ENCODE assay signal across 9 mouse cellular contexts in genomic region chr15:78988499-78988971, GRCm38 (mm10). TPM values are rescaled to one million over a fixed set of nuclear protein-coding genes. Genes with fewer than 3 reads are reported as not detected.
A peak's percentile ranks its signal among the peaks of the same experiment; 100 is the strongest.
DNase-seq lines count a peak whose midpoint lies in the region; ATAC-seq lines count a peak whose summit lies in the region.
"Had no signal": no experiment of that assay in that cellular context is flagged by ENCODE, and none has a peak within 500 bp of the region (broad histone marks: within the 10 kb centered on the region; RNA-seq: fewer than 3 reads in every experiment).

No protein-coding gene starts in this region.

- intact Hi-C loops in left cerebral cortex, postnatal 36 days (cut with DNase I) = no loop called here

- H3K9me3 ChIP-seq in hindbrain, embryonic 12.5 days (replicated peaks) = no peaks in the 10 kb centered on the region
- H3K9me3 ChIP-seq in hindbrain, embryonic 11.5 days (ENCODE audit: control insufficient read depth, low read length) = no peaks in the 10 kb centered on the region
- H3K9me3 ChIP-seq: embryonic facial prominence, embryonic 12.5 days had no signal

- no peak overlapping the region for H3K4me2 ChIP-seq in hindbrain, embryonic 12.5 days (replicated peaks)
- H3K4me2 ChIP-seq in hindbrain, embryonic 11.5 days (replicated peaks; ENCODE audit: low read depth, low read length) = no peak overlapping the region
- H3K4me2 ChIP-seq: embryonic facial prominence, embryonic 12.5 days had no signal

- ATAC-seq in hindbrain, embryonic 12.5 days (ENCODE audit: low FRiP score) = peak; percentile 49; the same call in 1 of the 2 replicates
- no peak for ATAC-seq in hindbrain, embryonic 11.5 days (ENCODE audit: low FRiP score)
- no peak for ATAC-seq in megakaryocyte progenitor cell, adult 5-6 weeks (replicated peaks; ENCODE audit: poor library complexity)

- no peaks in the 10 kb centered on the region for H3K27me3 ChIP-seq in hindbrain, embryonic 12.5 days
- no peaks in the 10 kb centered on the region for H3K27me3 ChIP-seq in hindbrain, embryonic 11.5 days (ENCODE audit: control insufficient read depth, insufficient read depth, low read length)
- H3K27me3 ChIP-seq: embryonic facial prominence, embryonic 12.5 days had no signal

- no peak overlapping the region for H3K9ac ChIP-seq in hindbrain, embryonic 12.5 days
- no peak overlapping the region for H3K9ac ChIP-seq in hindbrain, embryonic 11.5 days (ENCODE audit: low read depth, low read length)
- H3K9ac ChIP-seq: embryonic facial prominence, embryonic 12.5 days had no signal

- no peak overlapping the region for H3K4me3 ChIP-seq in hindbrain, embryonic 12.5 days
- H3K4me3 ChIP-seq in hindbrain, embryonic 11.5 days (ENCODE audit: low read depth, low read length) = no peak overlapping the region
- H3K4me3 ChIP-seq: embryonic facial prominence, embryonic 12.5 days had no signal

- peaks cover 52% of the 10 kb centered on the region for H3K36me3 ChIP-seq in hindbrain, embryonic 12.5 days
- peaks cover 12% of the 10 kb centered on the region; the same call in 1 of the 2 replicates for H3K36me3 ChIP-seq in hindbrain, embryonic 11.5 days (ENCODE audit: control insufficient read depth, insufficient read depth, low read length)

- WGBS in hindbrain, embryonic 12.5 days = 65% methylated on average over 14 of the region's 14 CpGs
- 80% methylated on average over 14 of the region's 14 CpGs for WGBS in hindbrain, embryonic 11.5 days

- peaks cover 28% of the 10 kb centered on the region for H3K4me1 ChIP-seq in hindbrain, embryonic 12.5 days
- no peaks in the 10 kb centered on the region; the same call in 1 of the 2 replicates for H3K4me1 ChIP-seq in hindbrain, embryonic 11.5 days (replicated peaks; ENCODE audit: control insufficient read depth, insufficient read depth, low read length)

- H3K27ac ChIP-seq in hindbrain, embryonic 12.5 days = no peak overlapping the region
- no peak overlapping the region for H3K27ac ChIP-seq in hindbrain, embryonic 11.5 days (ENCODE audit: low read depth, low read length)
- H3K27ac ChIP-seq: embryonic facial prominence, embryonic 12.5 days had no signal

- no peak for DNase-seq in hindbrain, embryonic 11.5 days (ENCODE audit: low spot score)
- DNase-seq in cerebellum, adult 9-10 months = peak; percentile 99
- DNase-seq in gastrocnemius, postnatal 4 days (ENCODE audit: low spot score in 2 of 2) = peak; percentile 59 to 65
- peak; percentile 64 for DNase-seq in kidney, adult 9 months
- DNase-seq in left cerebral cortex, postnatal 36 days (ENCODE audit: low spot score in 2 of 2) = peak; percentile 83 to 88
- DNase-seq in right cerebral cortex, adult 2 months (ENCODE audit: low spot score in 2 of 2) = peak; percentile 85 to 90

RNA-seq across cellular contexts. Expression of gene H1f0, which starts 39.7 kb away (rescaled TPM):
- 456 and 488 TPM in 2 replicates for polyA plus RNA-seq in hindbrain, embryonic 12.5 days (2016; fragmentation: Nextera tagmentation; extraction: Ambion mirVana)
- polyA plus RNA-seq in hindbrain, embryonic 11.5 days (2014; fragmentation: Nextera tagmentation; extraction: Ambion mirVana) = 154 and 306 TPM in 2 replicates
- 100 to 1,000 TPM; 212 to 246 TPM for total RNA-seq in gastrocnemius, postnatal 4 days (2021)
- 100 to 1,000 TPM in 1 of 2 experiments, 10 to 100 TPM in 1; 87.0 to 113 TPM for total RNA-seq in left cerebral cortex, postnatal 36 days (2021)
- 11.1 and 14.5 TPM in 2 replicates for total RNA-seq in megakaryocyte progenitor cell, adult 5-6 weeks (2015)
- 24.3 and 29.0 TPM in 2 replicates for total RNA-seq in megakaryocyte progenitor cell, adult 5-6 weeks (2017)

RNA-seq across cellular contexts. Expression of gene Triobp, which starts 41.0 kb away (rescaled TPM):
- polyA plus RNA-seq in hindbrain, embryonic 12.5 days (2016; fragmentation: Nextera tagmentation; extraction: Ambion mirVana) = 44.7 and 52.4 TPM in 2 replicates
- polyA plus RNA-seq in hindbrain, embryonic 11.5 days (2014; fragmentation: Nextera tagmentation; extraction: Ambion mirVana) = 38.1 and 45.4 TPM in 2 replicates
- total RNA-seq in gastrocnemius, postnatal 4 days (2021) = 10 to 100 TPM; 83.6 to 94.1 TPM
- total RNA-seq in left cerebral cortex, postnatal 36 days (2021) = 10 to 100 TPM; 14.3 to 19.5 TPM
- total RNA-seq in megakaryocyte progenitor cell, adult 5-6 weeks (2015) = 66.0 and 71.4 TPM in 2 replicates
- total RNA-seq in megakaryocyte progenitor cell, adult 5-6 weeks (2017) = 20.7 and 26.0 TPM in 2 replicates

RNA-seq across cellular contexts. Expression of gene Galr3, which starts 53.1 kb away (rescaled TPM):
- not detected in 2 replicates for polyA plus RNA-seq in hindbrain, embryonic 12.5 days (2016; fragmentation: Nextera tagmentation; extraction: Ambion mirVana)
- polyA plus RNA-seq in hindbrain, embryonic 11.5 days (2014; fragmentation: Nextera tagmentation; extraction: Ambion mirVana) = not detected in 2 replicates
- not detected for total RNA-seq in gastrocnemius, postnatal 4 days (2021)
- total RNA-seq in left cerebral cortex, postnatal 36 days (2021) = not detected
- total RNA-seq in megakaryocyte progenitor cell, adult 5-6 weeks (2015) = 0.15 and 0.69 TPM in 2 replicates
- total RNA-seq in megakaryocyte progenitor cell, adult 5-6 weeks (2017) = 0.29 and 0.91 TPM in 2 replicates
- polyA plus RNA-seq: embryonic facial prominence, embryonic 12.5 days had no signal

RNA-seq across cellular contexts. Expression of gene Nol12, which starts 53.8 kb away (rescaled TPM):
- 53.8 and 60.0 TPM in 2 replicates for polyA plus RNA-seq in hindbrain, embryonic 12.5 days (2016; fragmentation: Nextera tagmentation; extraction: Ambion mirVana)
- 61.1 and 64.4 TPM in 2 replicates for polyA plus RNA-seq in hindbrain, embryonic 11.5 days (2014; fragmentation: Nextera tagmentation; extraction: Ambion mirVana)
- total RNA-seq in gastrocnemius, postnatal 4 days (2021) = 10 to 100 TPM; 34.4 to 38.6 TPM
- total RNA-seq in left cerebral cortex, postnatal 36 days (2021) = 10 to 100 TPM; 39.5 to 42.1 TPM
- 38.7 and 47.6 TPM in 2 replicates for total RNA-seq in megakaryocyte progenitor cell, adult 5-6 weeks (2015)
- total RNA-seq in megakaryocyte progenitor cell, adult 5-6 weeks (2017) = 19.9 and 25.2 TPM in 2 replicates
